Mouse (Mus musculus): ENCODE results near the gene Gm6583. TPM values are rescaled to one million over a fixed set of nuclear protein-coding genes. Genes with fewer than 3 reads are reported as not detected.
A peak's percentile ranks its signal among the peaks of the same experiment; 100 is the strongest.

Gene Gm6583
- polyA plus RNA-seq, 1 experiment, result not detected

GRCm38 (mm10) chr5:112342463-112343204 is 13.2 kb downstream of the Gm6583 start, which contains the start of the genes Srrd and Hps4:
Srrd (minus strand) TSS chr5:112343040.
Hps4 (plus strand) TSS chr5:112343083.
- H3K27me3 ChIP-seq (replicated peaks; ENCODE audit: control insufficient read depth, insufficient read depth, low read length), result no peaks in the 10 kb centered on the region
- WGBS, result 1% methylated on average over 64 of the region's 64 CpGs
- peak within 1 kb of the TSS; percentile 68 for H3K4me3 ChIP-seq (ENCODE audit: insufficient read depth, low read depth, low read length)
- peaks cover 12% of the 10 kb centered on the region; the same call in 1 of the 2 replicates for H3K4me1 ChIP-seq (ENCODE audit: control insufficient read depth, insufficient read depth, low read length)
- H3K36me3 ChIP-seq (ENCODE audit: control insufficient read depth, insufficient read depth, low read length), result no peaks in the 10 kb centered on the region
- no peak within 1 kb of the TSS for H3K27ac ChIP-seq (ENCODE audit: insufficient read depth, low read depth, low read length)
- TF ChIP-seq POLR2A (IDR thresholded peaks at IDR 0.05; ENCODE audit: low read depth, low read length) (no peak), CTCF (conservative IDR thresholded peaks at IDR 0.05; ENCODE audit: insufficient read depth, insufficient read length, low read depth, low read length) (no peak)
- peak; percentile 87 for DNase-seq

- Histone ChIP-seq H3K4me3 (ENCODE audit: insufficient read depth, low read depth, low read length) (no peak overlapping the region), H3K27ac (ENCODE audit: insufficient read depth, low read depth, low read length) (no peak overlapping the region), H3K4me1 (ENCODE audit: control insufficient read depth, insufficient read depth, low read length) (peaks cover 9% of the 10 kb centered on the region; the same call in 1 of the 2 replicates), H3K36me3 (ENCODE audit: control insufficient read depth, insufficient read depth, low read length) (peaks cover 5% of the 10 kb centered on the region; the same call in 1 of the 2 replicates), H3K27me3 (replicated peaks; ENCODE audit: control insufficient read depth, insufficient read depth, low read length) (no peaks in the 10 kb centered on the region)
- 52% methylated on average over 7 of the region's 7 CpGs for WGBS
- DNase-seq, result no peak
- TF ChIP-seq POLR2A (IDR thresholded peaks at IDR 0.05; ENCODE audit: low read depth, low read length) (no peak), CTCF (conservative IDR thresholded peaks at IDR 0.05; ENCODE audit: insufficient read depth, insufficient read length, low read depth, low read length) (no peak)
These were observed 16.6 kb downstream of the Gm6583 start for GRCm38 (mm10) chr5:112339215-112339614.

GRCm38 (mm10) chr5:112337004-112337403 is 18.8 kb downstream of the Gm6583 start:
- Histone ChIP-seq H3K36me3 (ENCODE audit: control insufficient read depth, insufficient read depth, low read length) (peaks cover 6% of the 10 kb centered on the region; the same call in 1 of the 2 replicates), H3K4me1 (ENCODE audit: control insufficient read depth, insufficient read depth, low read length) (no peaks in the 10 kb centered on the region), H3K27me3 (replicated peaks; ENCODE audit: control insufficient read depth, insufficient read depth, low read length) (no peaks in the 10 kb centered on the region), H3K27ac (ENCODE audit: insufficient read depth, low read depth, low read length) (no peak overlapping the region), H3K4me3 (ENCODE audit: insufficient read depth, low read depth, low read length) (no peak overlapping the region)
- TF ChIP-seq CTCF (conservative IDR thresholded peaks at IDR 0.05; ENCODE audit: insufficient read depth, insufficient read length, low read depth, low read length) (no peak), POLR2A (IDR thresholded peaks at IDR 0.05; ENCODE audit: low read depth, low read length) (no peak)
- 95% methylated on average over 22 of the region's 22 CpGs for WGBS
- DNase-seq, result no peak

- peak; percentile 60 for DNase-seq
- TF ChIP-seq CTCF (conservative IDR thresholded peaks at IDR 0.05; ENCODE audit: insufficient read depth, insufficient read length, low read depth, low read length) (peak; percentile 77), POLR2A (IDR thresholded peaks at IDR 0.05; ENCODE audit: low read depth, low read length) (no peak)
- H3K27ac ChIP-seq (ENCODE audit: insufficient read depth, low read depth, low read length), result no peak overlapping the region
- no peak overlapping the region for H3K4me3 ChIP-seq (ENCODE audit: insufficient read depth, low read depth, low read length)
- no peaks in the 10 kb centered on the region for H3K4me1 ChIP-seq (ENCODE audit: control insufficient read depth, insufficient read depth, low read length)
- no peaks in the 10 kb centered on the region for H3K27me3 ChIP-seq (replicated peaks; ENCODE audit: control insufficient read depth, insufficient read depth, low read length)
- H3K36me3 ChIP-seq (ENCODE audit: control insufficient read depth, insufficient read depth, low read length), result peaks cover 6% of the 10 kb centered on the region; the same call in 1 of the 2 replicates
- WGBS, result 15% methylated on average over 2 of the region's 2 CpGs
These were observed 20.4 kb downstream of the Gm6583 start for GRCm38 (mm10) chr5:112335473-112335872.

GRCm38 (mm10) chr5:112329805-112330564 is 25.8 kb downstream of the Gm6583 start:
- DNase-seq, result no peak
- H3K27me3 ChIP-seq (replicated peaks; ENCODE audit: control insufficient read depth, insufficient read depth, low read length), result no peaks in the 10 kb centered on the region
- no peak for TF ChIP-seq CTCF (conservative IDR thresholded peaks at IDR 0.05; ENCODE audit: insufficient read depth, insufficient read length, low read depth, low read length)
- TF ChIP-seq POLR2A (IDR thresholded peaks at IDR 0.05; ENCODE audit: low read depth, low read length), result no peak
- H3K4me1 ChIP-seq (ENCODE audit: control insufficient read depth, insufficient read depth, low read length), result no peaks in the 10 kb centered on the region
- WGBS, result 92% methylated on average over 14 of the region's 14 CpGs
- peaks cover 1% of the 10 kb centered on the region; the same call in 1 of the 2 replicates for H3K36me3 ChIP-seq (ENCODE audit: control insufficient read depth, insufficient read depth, low read length)
- H3K4me3 ChIP-seq (ENCODE audit: insufficient read depth, low read depth, low read length), result no peak overlapping the region
- no peak overlapping the region for H3K27ac ChIP-seq (ENCODE audit: insufficient read depth, low read depth, low read length)

- Histone ChIP-seq H3K4me1 (ENCODE audit: control insufficient read depth, insufficient read depth, low read length) (peaks cover 3% of the 10 kb centered on the region; the same call in 1 of the 2 replicates), H3K4me3 (ENCODE audit: insufficient read depth, low read depth, low read length) (no peak overlapping the region), H3K27ac (ENCODE audit: insufficient read depth, low read depth, low read length) (no peak overlapping the region), H3K27me3 (replicated peaks; ENCODE audit: control insufficient read depth, insufficient read depth, low read length) (no peaks in the 10 kb centered on the region), H3K36me3 (ENCODE audit: control insufficient read depth, insufficient read depth, low read length) (peaks cover 1% of the 10 kb centered on the region; the same call in 1 of the 2 replicates)
- TF ChIP-seq POLR2A (IDR thresholded peaks at IDR 0.05; ENCODE audit: low read depth, low read length) (no peak), CTCF (conservative IDR thresholded peaks at IDR 0.05; ENCODE audit: insufficient read depth, insufficient read length, low read depth, low read length) (no peak)
- DNase-seq, result no peak
- WGBS, result 91% methylated on average over 15 of the region's 15 CpGs
These were observed 28.0 kb downstream of the Gm6583 start for GRCm38 (mm10) chr5:112327854-112328253.

All from kidney, adult 2 months (tissue).